Mouse (Mus musculus): ENCODE measurements around the gene Ceacam11. TPM values are rescaled to one million over a fixed set of nuclear protein-coding genes. Genes with fewer than 3 reads are reported as not detected.

The Ceacam11 gene
- not detected in 2 replicates for polyA plus RNA-seq (2012; rRNA removed)

DNA sequence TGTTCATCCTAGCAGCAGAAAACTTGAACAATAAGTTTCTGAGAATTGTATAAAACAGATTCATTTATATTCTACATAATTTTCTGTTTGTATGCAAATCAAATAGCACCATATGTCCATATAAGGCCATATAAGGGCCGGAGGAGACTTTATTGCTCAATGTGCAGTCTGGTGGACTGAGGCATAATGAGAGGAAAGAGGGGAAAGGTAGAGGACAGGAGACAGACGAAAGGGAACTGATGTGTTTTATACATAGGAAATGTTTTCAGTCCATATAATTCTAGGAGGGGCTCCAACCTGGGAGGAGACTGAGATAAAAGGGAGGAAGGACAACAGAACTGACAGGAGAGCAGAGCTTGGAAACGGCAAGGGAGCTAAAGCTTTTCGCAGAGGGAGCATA is at the start of gene Ceacam11:
Ceacam11 (plus strand) TSS at position 301 of the 400 bp plus-strand sequence.

DNA sequence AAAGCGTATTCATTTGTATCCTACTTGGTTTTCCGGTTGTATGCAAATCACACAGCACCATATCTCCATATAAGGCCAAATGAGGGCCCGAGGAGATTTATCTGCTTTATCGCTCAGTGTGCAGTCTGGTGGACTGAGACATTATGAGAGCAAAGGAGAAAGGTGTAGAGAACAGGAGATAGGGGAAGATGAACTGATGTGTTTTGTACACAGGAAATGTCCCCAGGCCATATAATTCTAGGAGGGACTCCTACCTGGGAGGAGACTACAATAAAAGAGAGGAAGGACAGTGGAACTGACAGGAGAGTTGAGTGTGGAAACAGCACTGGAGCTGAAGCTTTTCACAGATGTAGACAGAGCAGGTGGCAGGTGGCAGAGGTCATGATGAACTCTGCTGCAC is 37.7 kb downstream of the Ceacam11 start, which contains the start of gene Ceacam13:
Ceacam13 (plus strand) TSS at position 301 of the 400 bp plus-strand sequence.

Other genes starting within 250 kb of the Ceacam11 start
- not detected in 2 replicates for gene Ceacam14, start 159.5 kb upstream of the Ceacam11 start, polyA plus RNA-seq (2012; rRNA removed)
- gene Gm5155, start 100.4 kb upstream of the Ceacam11 start, polyA plus RNA-seq (2012; rRNA removed) = not detected in 2 replicates
- not detected in 2 replicates for gene Ceacam13, start 37.8 kb downstream of the Ceacam11 start, polyA plus RNA-seq (2012; rRNA removed)
- gene Ceacam12, start 93.8 kb downstream of the Ceacam11 start, polyA plus RNA-seq (2012; rRNA removed) = not detected in 2 replicates
- gene Igfl3, start 204.4 kb downstream of the Ceacam11 start, polyA plus RNA-seq (2012; rRNA removed) = not detected in 2 replicates